Mouse (Mus musculus): Measurements from ENCODE around the gene Vps16.

Gene Vps16

DNA sequence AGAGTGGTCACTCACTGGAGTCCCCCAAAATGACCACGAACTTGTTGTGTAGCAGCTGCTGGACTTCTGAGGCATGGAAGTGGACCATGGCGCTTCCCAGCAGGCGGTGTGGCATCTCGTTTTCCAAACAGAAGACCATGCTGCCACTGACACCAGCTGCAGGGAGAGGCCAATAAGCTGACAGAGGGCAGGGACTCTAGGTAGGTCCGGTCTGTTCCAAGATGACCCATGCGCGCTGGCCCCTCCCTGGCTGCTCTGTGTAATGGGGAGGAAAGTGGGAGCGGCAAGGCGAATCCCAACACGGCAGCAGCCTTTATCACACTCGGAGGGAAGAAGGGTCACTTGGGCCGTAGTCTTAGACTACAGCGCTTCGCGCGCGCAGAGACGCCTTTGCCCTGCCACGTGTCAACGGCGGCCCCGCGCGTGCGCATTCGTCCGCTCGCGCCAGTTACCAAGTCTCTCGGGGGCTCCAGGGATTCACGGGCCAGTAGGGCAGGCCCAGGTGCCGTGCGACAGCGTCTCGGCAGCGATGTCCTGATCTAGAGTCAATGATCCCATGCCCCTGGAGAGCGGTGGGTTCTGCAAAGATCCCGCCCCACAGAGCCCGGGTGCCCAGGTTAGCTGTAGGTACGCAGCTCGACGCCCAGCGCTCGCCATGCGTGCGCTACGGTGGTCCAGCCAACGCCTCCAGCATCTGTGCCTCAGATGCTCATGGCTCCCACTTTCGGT is 578 bp upstream of the Vps16 start:
- DNase-seq: peak; percentile 84 to 87

DNA sequence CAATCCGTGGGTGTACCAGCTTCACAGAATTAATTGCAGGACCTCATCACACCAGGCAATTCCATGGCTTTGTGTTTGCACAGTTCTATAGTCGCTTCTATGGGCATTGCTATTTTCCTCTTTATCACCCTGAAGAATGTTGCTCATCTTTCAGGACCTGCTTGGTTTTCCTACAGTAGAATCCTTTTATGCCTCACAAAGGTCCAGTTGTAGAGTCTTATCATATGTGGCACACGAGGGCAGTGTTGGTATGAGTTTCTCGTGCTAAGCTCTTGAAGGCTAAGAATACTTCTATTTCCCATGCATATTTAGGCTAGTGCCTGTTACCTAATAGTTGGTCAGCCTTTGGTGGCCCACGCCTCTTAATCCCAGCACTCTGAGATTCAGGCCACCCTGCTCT is 973 bp downstream of the Vps16 start:
- no peak for DNase-seq

DNA sequence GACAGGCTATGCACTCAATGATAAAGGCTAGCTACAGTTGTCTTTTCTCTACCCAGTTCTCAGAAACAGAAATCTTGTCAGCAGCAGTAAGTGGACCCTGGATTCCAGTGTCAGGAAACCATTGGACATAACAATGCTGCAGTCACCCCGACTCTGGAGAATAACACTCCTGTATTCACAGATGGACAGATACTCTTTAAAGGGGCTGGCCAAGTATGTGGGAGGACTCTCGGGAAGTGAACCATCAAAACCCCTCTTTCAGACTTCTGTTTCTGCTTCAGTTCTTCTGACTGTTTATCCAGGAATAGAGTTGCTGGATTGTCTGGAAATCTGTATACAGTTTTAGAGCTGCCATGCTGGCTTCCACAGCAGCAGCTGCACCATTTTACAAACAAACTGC is 5.7 kb downstream of the Vps16 start:
- no peak for DNase-seq

DNA sequence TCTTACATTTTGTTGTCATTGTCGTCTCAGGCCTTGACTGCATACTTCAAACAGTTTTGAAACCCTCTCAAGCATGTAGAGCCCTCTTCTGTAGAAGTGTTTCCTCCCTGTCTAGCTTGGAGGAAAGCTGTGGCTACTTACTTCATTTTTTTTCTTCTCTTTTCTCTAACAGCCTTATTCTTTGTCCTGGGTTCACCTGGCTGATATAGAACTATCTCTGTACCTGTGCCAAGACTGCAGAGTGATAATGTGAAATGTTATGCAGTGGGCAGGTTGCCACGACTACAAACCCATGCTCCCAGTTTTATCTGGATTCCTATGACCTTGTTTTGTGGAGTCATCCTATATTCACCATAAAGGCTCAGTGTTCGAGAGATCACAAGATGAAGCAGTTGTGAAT is 6.3 kb downstream of the Vps16 start:
- DNase-seq: no peak

DNA sequence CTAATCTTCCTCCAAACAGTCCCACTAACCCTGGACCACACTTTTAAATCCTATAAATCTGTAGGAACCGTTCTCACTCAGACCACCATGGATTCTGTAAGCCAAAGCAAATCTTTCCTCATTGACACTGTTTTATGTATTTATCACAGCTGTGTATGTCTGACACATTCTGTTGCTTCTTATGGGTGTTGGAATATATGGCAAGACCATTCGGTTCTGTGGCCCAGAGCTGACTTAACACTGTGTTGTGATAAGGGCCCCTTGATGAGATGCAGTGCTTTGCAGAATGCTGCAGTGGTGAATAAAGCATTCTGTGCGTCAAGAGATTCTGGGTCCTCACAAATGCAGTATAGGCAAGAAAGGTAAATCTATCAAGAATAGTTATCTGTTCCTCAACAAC is 8.0 kb downstream of the Vps16 start:
- DNase-seq: no peak

DNA sequence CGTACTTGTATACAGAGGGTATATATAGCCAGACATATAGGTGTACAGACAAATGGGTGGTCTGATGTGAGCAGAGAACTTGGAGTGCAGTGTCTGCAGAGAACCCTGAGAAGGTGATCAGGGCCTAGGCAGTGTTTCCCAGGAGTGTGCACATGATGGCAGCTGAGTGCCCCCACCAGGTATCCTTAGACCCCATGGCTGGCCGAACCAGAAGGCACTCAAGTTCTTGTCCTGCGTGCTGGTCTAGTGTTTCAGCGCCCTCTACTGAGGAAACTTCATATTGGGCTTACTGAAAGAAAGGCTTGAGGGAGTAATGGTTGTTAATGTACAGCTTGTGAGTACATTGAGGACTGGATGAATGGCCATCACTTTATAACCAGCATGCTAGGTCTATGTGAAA is 9.0 kb downstream of the Vps16 start:
- DNase-seq: peak in 1 of 2 experiments; percentile 53

DNA sequence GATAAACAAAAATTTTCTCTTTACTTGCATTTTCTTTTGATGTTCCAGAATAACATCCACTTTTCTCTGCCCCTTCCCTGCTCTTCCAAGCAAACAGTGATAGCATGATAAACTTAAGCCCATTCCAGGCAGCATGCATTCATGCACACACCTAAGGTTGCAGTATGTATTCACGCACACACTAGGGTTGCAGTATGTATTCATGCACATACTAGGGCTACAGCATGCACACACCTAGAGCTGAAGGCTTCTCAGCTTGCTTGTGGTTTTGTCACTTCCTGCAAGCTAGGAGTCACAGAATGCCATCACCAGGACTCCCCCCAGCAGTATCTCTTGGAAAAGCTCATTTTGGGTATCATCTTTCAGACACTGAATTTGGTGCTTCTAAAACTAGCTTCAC is 12.6 kb downstream of the Vps16 start:
- DNase-seq: no peak

DNA sequence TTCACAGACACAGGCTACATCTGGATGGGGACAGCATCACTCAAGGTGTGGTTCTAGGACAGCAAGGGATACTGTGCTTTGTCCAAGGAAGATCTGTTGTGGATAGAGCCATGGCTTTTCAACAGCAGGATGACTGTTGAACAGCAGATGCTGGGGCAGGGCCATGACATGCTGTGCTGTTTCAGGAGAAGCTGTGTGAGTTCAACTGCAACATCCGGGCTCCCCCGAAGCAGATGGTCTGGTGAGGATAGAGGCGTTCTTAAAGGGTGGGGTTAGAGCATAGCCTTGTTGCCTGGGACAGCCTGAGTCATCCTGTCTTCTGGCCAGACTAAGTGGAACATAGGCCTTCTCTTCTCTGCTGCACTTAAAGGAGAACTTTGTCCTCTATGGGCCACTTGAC is 14.7 kb downstream of the Vps16 start:
- DNase-seq: no peak

DNA sequence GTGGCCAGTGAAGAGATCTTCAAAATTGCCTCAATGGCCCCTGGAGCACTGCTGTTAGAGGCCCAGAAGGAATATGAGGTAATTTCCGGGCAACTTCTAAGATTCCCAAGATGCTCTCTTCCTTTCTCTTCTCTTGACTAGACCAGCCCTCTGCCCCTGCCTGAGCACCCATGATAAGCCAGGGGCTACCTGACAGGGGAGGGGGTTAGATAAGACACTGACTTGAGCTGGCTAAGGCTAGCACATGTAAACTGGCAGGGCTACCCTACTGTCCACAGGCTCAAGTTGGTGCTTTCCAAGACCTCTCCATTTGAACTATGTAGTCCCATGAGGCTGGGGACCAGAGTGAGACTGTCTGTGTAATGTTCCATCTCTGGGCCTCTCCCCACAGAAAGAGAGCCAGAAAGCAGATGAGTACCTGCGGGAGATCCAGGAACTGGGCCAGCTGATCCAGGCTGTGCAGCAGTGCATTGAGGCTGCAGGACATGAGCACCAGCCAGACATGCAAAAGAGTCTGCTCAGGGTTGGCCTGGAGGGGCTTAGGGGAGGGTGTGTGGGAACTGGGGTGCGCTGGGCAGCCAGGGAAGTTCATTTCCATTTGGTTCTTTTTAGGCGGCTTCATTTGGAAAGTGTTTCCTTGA is 15.8 kb downstream of the Vps16 start:
- DNase-seq: no peak

DNA sequence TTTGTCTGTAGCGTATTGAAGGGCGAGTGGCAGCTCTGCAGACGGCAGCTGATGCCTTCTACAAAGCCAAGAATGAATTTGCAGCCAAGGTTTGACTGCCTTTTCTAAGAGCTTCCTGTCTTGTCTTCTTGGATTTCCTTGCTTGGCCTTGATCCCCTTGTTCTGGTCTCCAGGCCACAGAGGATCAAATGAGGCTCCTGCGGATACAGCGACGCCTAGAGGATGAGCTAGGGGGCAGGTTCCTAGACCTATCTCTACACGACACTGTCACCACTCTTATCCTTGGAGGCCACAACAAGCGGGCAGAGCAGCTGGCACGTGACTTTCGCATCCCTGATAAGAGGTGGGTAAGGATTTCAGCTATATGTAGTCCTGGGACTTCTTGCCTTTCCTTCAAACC is 18.0 kb downstream of the Vps16 start:
- DNase-seq: no peak

DNA sequence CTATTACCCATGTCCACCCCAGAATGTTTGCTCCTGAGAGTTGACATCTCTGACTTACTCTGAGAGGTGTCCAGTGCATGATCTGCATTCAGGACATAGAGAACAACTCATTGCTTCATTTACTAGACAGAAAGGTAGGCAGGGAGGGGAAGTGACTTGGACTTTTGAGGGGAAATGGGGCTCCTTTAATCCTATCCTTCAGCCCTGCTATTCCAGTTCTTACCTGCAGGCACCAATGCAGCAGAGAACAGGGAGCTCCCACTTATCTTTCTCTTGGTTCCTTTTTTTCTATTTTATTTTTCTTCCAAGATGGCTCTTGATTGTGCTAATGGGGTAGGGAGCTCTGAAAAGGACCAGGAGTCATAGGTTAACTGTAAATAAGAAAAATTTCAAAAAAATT is 24.3 kb downstream of the Vps16 start:
- no peak for DNase-seq

DNA sequence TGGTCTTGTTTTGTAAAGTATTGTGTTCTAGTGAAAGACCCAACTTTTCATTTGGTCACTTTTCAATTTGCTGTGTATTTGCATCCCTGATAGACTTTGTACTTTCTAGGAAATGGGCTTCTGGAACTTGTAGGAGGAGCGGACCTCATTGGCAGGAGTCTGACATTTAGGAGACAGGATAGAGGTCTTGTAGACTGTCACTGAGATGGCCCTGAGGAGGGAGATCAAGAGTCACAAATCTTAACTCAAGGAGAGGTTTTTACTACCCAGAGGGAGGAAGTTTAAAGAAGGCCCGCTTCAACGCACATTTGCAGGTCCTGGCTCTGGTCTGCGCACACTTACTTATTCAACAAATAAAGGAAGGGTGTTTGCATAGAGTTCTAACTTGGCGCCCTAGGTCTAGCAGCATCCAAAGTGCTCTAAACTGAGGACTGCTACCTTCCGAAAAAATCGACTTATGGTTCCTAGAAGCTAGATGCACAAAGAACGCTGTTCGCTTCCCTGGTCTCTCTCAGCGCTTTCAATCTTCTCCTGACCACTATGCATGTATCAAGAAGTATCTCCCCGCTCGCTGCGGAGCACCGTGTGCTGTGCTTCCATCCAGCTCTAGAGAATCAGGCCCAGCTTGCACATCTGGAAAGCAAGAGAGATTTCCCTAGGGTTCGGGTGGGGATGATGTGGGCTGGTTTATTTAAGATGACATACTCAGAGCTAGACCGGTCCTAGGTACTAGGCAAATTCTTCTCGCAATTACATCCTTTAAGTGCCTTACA is 25.1 kb downstream of the Vps16 start:
- no peak for DNase-seq

DNA sequence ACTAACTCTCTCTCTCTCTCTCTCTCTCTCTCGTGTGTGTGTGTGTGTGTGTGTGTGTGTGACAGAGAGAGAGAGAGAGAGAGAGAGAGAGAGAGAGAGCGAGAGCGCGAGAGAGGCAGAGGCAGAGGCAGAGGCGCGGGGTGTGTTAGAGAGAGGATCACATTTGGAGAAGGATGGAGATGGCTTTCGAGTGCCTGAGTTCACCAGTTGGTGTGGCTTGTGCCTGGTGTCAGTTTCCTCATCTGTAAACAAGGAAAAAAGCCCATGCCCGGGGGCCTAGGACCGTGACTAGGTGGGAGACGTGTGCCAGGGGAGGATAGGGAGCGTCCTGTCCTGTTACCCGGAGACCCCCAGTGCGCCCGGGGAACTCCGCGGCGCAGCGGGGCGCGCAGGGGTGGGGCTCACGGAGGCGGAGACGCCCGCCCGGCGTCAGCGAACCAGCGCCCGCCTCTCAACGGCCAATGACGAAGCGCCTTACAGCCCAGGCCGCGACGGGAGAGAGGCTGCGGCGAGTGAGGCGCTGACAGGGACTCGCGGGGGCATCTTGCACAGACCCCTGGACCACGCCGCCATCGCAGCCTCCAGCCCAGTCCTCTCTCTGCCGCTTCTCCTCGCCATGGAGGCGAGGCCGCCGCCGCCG is 25.8 kb downstream of the Vps16 start, which contains the start of gene Ptpra:
TSS of gene Ptpra (plus strand) at position 485 of the 640 bp plus-strand sequence.
- DNase-seq: peak; percentile 92 to 94

DNA sequence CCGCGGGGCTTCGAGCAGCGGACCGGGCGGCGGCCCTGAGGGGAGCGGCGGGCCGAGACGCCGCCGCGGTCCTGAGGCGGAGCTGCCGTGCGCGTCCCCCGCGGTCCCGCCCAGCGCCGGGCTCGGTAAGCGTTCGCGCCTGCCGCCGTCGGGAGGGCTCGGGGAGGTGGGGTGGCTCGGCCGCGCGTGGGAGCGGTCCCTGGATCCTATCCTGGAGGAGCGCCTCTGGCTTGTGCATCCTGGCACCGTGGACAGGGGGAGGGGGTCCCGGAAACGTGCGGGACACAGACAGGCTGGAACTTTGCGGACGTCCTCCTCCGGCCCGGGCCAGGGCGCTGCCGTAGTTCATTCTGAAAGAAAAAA is 26.3 kb downstream of the Vps16 start:
- peak in 1 of 2 experiments; percentile 85 for DNase-seq

DNA sequence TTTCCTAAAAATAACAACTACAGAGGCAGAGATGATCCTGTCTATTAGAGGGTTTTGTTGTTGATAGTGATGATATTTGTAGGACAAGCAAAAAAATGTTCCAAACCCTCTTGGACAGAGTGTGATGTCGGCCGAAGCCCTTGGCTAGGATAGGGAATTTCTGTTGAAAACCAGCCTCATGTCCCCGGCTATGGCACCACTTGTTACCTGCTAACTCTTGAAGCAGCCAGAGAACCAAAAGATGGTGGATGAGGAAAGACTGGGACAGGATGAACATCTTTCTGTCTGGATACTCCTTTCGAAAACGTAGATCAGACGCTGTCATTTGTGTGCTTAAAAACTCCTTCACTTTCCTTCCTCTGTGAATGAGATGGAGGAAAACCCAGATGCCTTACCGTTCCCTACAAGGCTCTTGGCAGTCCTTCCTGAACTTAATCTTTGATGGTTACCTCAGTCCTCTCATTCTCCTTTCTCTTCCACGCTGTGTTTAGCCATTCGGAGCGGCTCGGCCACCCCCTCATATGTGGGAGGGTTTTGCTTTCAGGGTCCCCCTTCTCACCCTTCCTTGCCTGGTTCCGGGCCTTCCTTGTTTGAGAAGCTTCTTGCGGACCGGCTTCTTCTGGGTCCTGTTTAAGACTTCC is 27.1 kb downstream of the Vps16 start:
- DNase-seq: no peak

DNA sequence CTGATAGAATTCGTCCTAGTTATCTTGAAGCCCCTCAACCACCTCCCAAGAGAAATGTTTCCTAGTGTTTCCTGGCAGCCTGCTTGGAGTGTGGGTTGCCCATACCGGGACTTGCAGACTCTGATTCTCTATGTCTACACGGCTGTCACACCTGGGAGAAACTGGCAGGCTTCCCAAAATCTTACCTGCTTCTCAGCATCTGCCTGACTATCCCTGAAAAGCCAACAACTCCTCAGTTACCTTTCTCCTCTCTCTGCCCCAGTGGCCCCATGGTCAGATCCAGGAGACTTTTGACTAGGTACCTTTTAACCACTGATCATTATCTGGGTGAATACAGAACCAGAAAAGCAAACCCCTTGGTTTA is 27.6 kb downstream of the Vps16 start:
- no peak for DNase-seq

DNA sequence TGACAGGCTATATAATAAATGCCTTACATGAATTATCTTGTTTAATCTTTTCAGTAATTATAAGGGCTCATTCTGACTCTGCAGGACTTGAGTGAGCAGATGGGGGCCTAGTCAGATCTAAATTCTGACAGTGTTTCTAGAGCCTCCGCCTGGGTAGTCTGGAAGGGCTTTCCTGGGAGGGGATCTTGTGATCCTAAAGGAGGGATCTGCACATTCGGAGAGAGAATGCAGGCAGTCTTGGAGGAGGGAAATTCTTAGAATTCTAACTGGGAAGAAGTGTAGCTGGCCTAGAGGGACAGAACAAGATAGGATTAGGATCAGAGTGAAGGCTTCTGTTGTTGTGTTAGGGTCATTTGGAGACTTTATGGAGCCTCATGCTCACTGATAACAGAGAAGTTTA is 28.1 kb downstream of the Vps16 start:
- no peak for DNase-seq

DNA sequence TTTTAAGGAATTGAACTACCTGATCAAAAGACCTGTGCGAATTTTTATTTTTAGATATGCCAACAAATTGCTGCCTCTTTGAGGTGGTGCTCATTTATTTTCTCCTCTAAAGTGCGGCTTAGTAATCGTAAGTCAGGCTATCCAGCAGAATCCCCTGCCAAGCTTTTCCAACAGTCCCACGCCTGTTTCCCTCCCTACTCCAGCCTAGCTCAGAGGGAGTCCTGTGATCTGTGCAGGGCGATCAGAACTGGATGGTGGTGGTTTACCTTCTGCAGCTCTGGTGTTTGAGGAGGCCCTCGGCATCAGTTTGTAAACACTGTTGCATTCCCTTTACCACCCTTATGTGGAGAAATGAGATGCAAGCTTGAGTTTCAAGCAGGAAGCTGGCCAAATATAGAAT is 29.3 kb downstream of the Vps16 start:
- DNase-seq: no peak

DNA sequence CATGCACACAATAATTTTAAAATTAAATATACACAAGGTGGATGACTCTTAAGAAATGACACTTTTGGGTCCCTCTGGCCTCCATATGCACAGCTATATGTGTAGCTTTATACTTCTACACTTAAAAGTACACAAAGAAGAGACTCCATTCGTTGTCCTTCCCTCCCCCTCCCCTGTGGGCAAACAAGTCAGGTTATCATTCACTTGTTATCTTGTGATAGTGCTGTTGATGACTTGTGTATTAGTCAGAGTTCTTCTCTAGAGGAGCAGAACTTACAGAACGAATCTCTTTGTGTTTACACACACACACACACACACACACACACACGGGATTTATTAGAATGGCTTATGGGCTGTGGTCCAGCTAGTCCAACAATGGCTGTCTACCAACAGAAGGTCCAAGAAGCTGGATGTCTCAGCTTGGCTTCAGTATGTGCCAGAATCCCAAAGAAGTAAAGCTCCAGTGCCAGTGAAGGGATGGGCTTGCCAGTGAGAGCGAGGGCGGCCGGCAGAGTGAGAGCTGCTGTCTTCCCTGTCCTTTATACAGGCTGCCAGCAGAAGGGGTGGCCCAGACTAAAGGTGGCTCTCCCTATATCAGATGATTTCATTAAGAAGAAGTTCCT is 30.7 kb downstream of the Vps16 start:
- DNase-seq: no peak

DNA sequence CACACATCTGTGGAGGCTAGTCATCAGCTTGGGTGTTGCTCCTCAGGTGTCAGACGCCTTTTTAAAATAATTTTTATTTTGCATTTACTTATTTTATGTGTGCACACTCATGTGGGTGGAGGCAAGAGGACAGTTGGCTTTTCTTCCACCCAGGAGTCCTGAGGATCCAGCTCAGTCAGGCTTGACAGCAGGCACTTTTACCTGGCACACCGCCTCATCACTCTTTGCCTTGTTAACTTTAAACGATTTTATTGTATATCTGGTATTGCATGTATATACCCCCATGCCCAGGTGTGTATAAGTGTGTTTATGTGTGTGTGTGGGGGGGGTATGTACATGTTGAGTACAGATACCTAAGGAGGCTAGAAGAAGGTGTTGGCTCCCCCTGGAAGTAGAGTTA is 33.7 kb downstream of the Vps16 start:
- no peak for DNase-seq

DNA sequence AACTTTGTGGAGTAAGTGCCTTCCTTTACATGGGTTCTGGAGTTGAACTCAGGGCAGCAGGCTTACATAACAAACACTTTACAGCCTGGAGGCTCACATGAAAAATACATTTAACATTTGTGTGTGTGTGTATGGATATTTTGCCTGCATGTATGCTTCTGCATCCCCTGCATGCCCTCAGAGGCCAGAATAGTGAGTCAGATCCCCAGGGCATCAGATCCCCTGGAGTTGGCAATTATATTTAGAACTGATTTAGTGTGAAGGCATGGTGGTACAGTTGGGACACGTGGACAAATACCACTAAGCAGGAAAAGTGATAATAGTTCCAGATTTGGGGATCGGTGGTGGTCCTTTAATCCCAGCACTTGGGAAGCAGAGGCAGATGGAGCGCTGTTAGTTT is 35.4 kb downstream of the Vps16 start:
- no peak for DNase-seq

DNA sequence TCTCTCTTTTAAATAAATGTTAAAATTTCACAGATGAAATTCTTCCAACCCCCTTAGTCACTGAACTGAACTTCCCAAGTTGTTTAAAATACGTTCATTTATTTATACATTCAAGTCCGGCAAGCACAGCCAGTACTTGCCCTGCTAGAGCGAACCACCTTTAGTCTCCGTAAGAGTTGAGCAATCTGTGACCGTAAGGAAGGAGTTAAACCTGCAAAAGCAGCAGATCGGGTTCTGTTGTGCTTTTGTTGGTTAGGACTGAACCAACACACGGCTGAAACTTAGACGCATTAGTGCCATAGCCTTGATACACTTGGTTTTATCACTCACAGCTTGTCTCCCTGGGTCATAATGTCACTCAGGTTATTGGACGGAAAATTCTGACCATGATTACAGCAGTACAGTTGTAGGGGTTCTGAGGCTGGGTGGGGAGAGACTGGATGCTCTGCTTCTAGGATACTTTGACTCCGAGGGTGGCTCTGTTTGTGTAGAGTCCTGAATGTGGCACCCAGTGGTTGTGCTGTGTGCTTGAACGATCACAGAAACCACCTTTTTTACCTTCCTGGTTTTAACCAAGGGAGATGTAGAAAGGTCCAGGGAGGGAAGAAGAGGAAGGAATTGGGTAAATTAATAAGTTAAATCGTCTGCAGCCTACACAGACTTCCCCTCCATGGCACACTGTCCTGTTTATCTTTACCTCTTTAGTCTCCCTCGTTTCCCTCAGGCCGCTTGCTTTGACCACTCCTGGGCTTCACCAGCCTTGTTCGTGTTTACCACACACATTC is 37.3 kb downstream of the Vps16 start:
- no peak for DNase-seq

All from lung, postnatal 4 days (tissue).